Mouse (Mus musculus) intestine, postnatal 0 days (tissue): ENCODE data around the gene Gm4744. TPM values are rescaled to one million over a fixed set of nuclear protein-coding genes. Genes with fewer than 3 reads are reported as not detected.
"Not testable (repeated sequence)": the region's sequence is repeated elsewhere in the genome, so short reads cannot be mapped to it uniquely, and the experiment has no call there.

Experiments
- ATAC-seq: fragments of 200-750 bp; cut with Nextera tagmentation; 2 replicates; pipeline ENCODE4 v1.8.0; 2017; ENCODE audit warnings: mild to moderate bottlenecking, moderate TSS enrichment, moderate library complexity
- H3K27ac ChIP-seq: fragments of 300-500 bp; sonication (generic); 2 replicates; pipeline ENCODE4 v1.5.1; 2014; ENCODE audit warnings: mild to moderate bottlenecking, low read depth, low read length, moderate library complexity
- H3K27me3 ChIP-seq: fragments of 300-500 bp; sonication (generic); replicated peaks from 2 replicates; pipeline ENCODE4 v1.6.1; 2014; ENCODE audit warnings: low read length, mixed read lengths; ENCODE audit not compliant: control insufficient read depth, insufficient read depth
- H3K36me3 ChIP-seq: fragments of 300-500 bp; sonication (generic); 2 replicates; pipeline ENCODE4 v1.6.1; 2014; ENCODE audit warnings: mild to moderate bottlenecking, moderate library complexity; ENCODE audit not compliant: control insufficient read depth, insufficient read depth
- H3K4me1 ChIP-seq: fragments of 300-500 bp; sonication (generic); replicated peaks from 2 replicates; pipeline ENCODE4 v1.6.1; 2014; ENCODE audit warnings: antibody characterized with exemption, low read length, mixed read lengths; ENCODE audit not compliant: control insufficient read depth, insufficient read depth
- H3K4me2 ChIP-seq: fragments of 300-500 bp; sonication (generic); replicated peaks from 2 replicates; pipeline ENCODE4 v1.6.1; 2014; ENCODE audit warnings: low read depth, mild to moderate bottlenecking, moderate library complexity
- H3K4me3 ChIP-seq: fragments of 300-500 bp; sonication (generic); 2 replicates; pipeline ENCODE4 v1.5.1; 2014; ENCODE audit warnings: low read depth, low read length
- H3K9ac ChIP-seq: fragments of 300-500 bp; sonication (generic); 2 replicates; pipeline ENCODE4 v1.6.1; 2014; ENCODE audit warnings: mild to moderate bottlenecking, low read depth, low read length
- H3K9me3 ChIP-seq: fragments of 300-500 bp; sonication (generic); 2 replicates; pipeline ENCODE4 v1.6.1; 2016; ENCODE audit warnings: mixed run types; ENCODE audit not compliant: control insufficient read depth
- CTCF ChIP-seq: sonication (generic); IDR thresholded peaks from 2 replicates; pipeline ENCODE4 v1.5.1; 2016; ENCODE audit warnings: low read depth, mild to moderate bottlenecking, control low read depth, antibody characterized with exemption, moderate library complexity
- WGBS: fragments of 180-500 bp; shearing (Covaris S2); extraction: QIAGEN DNeasy Blood & Tissue Kit; methylation state at CpG from one replicate; pipeline ENCODE4 v1.1.7; 2014; 5-methylcytosine and 5-hydroxymethylcytosine counted together
- polyA plus RNA-seq: library from polyadenylated mRNA; unstranded; fragments of >200 nt; fragmentation: Nextera tagmentation; extraction: Ambion mirVana; gene quantifications from 2 replicates; pipeline ENCODE4 v1.2.1, GENCODE M21; 2015

Gene Gm4744
- 0.20 and 0.26 TPM in 2 replicates for polyA plus RNA-seq

DNA sequence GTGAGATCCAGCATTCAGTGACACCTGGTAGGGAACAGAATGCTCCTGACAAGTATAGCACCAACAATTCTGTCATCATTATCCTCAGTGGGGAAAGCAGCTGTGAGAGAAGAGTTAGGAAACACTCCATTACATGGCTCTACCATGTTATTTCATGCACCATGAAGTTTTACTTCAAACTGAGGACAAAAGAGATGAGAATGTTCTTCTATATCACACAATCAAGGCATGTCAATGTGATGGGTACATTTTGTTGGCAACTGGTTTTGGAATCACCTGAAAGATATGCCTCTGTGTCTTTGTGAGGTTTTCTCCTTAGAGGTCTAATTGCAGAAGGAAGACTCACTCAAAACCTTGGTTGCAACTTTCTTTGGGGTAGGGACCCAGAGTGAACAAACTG lies at the start of gene Gm4744:
Gene Gm4744, minus strand, starts transcription at position 101 of the 400 bp plus-strand sequence.
- H3K27me3 ChIP-seq = no peaks in the 10 kb centered on the region
- no peak within 1 kb of the TSS for H3K27ac ChIP-seq
- ATAC-seq = no peak
- no peak for TF ChIP-seq CTCF
- H3K4me2 ChIP-seq = no peak within 1 kb of the TSS
- H3K4me3 ChIP-seq = no peak within 1 kb of the TSS
- no peaks in the 10 kb centered on the region for H3K4me1 ChIP-seq
- H3K36me3 ChIP-seq = no peaks in the 10 kb centered on the region
- no peak within 1 kb of the TSS for H3K9ac ChIP-seq
- no peaks in the 10 kb centered on the region for H3K9me3 ChIP-seq

DNA sequence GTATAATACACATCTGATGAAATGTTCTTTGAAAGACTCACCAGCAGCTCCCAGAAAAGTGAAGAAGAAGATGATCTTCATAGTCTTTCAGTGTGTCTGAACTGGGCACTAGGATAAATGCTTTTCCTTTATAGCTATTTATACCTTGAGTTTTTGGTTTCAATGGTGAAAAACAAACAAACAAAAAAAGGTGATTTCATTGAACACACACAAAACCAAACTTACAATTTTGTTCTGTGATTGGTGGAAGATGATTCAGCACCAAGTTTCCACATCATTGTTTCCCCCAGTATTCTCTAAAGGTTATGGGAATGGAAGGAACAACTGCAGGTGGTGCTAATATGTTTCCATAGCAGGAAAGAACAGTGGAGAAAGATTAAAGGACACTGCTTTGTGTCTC lies 47.7 kb upstream of the Gm4744 start, which contains the start of gene Gm2663:
Gene Gm2663, minus strand, starts transcription at position 101 of the 400 bp plus-strand sequence.
- H3K36me3 ChIP-seq, H3K9me3 ChIP-seq, H3K27ac ChIP-seq, ATAC-seq, H3K4me2 ChIP-seq, H3K4me1 ChIP-seq, H3K27me3 ChIP-seq, H3K4me3 ChIP-seq, H3K9ac ChIP-seq: not testable (repeated sequence)

DNA sequence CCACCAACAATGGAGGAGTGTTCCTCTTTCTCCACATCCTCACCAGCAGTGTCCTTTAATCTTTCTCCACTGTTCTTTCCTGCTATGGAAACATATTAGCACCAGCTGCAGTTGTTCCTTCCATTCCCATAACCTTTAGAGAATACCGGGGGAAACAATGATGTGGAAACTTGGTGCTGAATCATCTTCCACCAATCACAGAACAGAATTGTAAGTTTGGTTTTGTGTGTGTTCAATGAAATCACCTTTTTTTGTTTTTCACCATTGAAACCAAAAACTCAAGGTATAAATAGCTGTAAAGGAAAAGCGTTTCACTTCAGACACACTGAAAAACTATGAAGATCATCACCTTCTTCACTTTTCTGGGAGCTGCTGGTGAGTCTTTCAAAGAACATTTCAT lies 12.8 kb upstream of the Gm4744 start, which contains the start of gene 1810009J06Rik:
Gene 1810009J06Rik, plus strand, starts transcription at position 301 of the 400 bp plus-strand sequence.
- WGBS = 89% methylated on average over 2 of the region's 2 CpGs
- not testable (repeated sequence) for H3K27me3 ChIP-seq, H3K4me3 ChIP-seq, H3K4me1 ChIP-seq, H3K36me3 ChIP-seq, ATAC-seq, H3K4me2 ChIP-seq, H3K9me3 ChIP-seq, H3K27ac ChIP-seq, H3K9ac ChIP-seq

DNA sequence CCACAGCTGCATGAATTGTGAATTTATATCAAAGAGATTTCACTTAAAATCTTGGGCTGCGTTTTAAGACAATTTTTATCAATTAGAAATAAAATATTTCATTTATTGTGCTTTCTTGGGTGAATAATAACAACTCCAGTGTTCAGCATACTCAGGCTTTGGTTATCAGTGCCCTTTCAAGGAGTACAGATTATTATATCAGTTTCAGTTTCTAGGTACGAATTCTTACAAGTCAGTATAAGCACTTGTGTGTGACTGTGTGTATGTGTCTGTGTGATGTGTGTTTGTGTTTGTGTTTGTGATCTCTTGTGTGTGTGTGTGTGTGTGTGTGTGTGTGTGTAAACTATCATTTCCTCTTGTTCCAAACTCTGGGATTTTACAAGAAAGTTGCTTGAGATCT lies 2.0 kb upstream of the Gm4744 start:
- WGBS = 41% methylated on average over 2 of the region's 2 CpGs
- ATAC-seq = peak; percentile 57; the same call in 1 of the 2 replicates
- no peaks in the 10 kb centered on the region for H3K27me3 ChIP-seq
- H3K36me3 ChIP-seq = no peaks in the 10 kb centered on the region
- no peak overlapping the region for H3K27ac ChIP-seq
- no peak overlapping the region for H3K4me3 ChIP-seq
- no peak for TF ChIP-seq CTCF
- no peaks in the 10 kb centered on the region for H3K4me1 ChIP-seq
- peak overlapping the region; percentile 33; the same call in 1 of the 2 replicates for H3K4me2 ChIP-seq
- no peaks in the 10 kb centered on the region for H3K9me3 ChIP-seq
- no peak overlapping the region for H3K9ac ChIP-seq

DNA sequence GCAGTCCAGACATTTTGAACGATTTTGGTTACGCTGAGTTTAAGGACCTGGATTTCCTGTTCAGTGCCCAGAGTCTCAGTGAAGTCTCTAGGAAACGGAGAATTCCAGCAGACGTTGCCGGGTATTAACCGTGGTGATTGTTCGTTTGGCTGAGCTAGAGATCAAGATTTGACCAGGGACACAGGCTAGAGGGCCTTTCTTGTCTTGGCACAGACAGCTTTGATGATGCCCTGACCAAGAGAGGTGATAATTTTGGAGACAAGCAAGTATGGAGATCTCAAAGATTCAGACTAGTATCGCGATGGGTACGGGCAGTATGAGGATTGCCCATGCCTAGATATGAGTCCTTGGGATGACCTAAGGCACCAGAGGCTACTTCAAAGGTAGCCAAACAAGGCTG lies 11.2 kb downstream of the Gm4744 start, which contains the start of gene 1700074P13Rik:
Gene 1700074P13Rik, minus strand, starts transcription at position 101 of the 400 bp plus-strand sequence.
- Histone ChIP-seq H3K4me2 (no peak within 1 kb of the TSS), H3K27me3 (no peaks in the 10 kb centered on the region), H3K27ac (no peak within 1 kb of the TSS), H3K9me3 (no peaks in the 10 kb centered on the region), H3K4me3 (no peak within 1 kb of the TSS), H3K36me3 (no peaks in the 10 kb centered on the region), H3K4me1 (no peaks in the 10 kb centered on the region), H3K9ac (no peak within 1 kb of the TSS)
- WGBS = 92% methylated on average over 10 of the region's 10 CpGs
- TF ChIP-seq CTCF = no peak
- no peak for ATAC-seq

DNA sequence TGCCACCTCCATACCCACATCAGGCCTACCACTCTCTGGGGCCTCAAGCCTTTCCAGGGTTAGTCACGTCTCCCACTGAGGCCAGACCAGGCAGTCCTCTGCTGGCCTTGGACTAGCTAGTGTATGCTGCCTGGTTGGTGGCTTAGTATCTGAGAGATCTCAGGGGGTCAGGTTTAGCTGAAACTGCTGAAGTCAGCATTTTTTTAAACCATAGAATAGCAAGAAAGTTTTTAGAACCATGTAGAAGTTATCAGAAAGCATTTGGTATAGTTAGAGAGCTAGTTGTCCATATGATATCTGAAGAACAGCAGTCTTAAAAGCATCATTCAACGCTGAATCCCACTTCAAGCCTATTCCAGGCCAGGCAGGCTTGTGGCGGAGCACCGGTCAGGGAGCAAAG lies 31.7 kb downstream of the Gm4744 start:
- Histone ChIP-seq H3K4me2 (no peak overlapping the region), H3K4me1 (no peaks in the 10 kb centered on the region)

DNA sequence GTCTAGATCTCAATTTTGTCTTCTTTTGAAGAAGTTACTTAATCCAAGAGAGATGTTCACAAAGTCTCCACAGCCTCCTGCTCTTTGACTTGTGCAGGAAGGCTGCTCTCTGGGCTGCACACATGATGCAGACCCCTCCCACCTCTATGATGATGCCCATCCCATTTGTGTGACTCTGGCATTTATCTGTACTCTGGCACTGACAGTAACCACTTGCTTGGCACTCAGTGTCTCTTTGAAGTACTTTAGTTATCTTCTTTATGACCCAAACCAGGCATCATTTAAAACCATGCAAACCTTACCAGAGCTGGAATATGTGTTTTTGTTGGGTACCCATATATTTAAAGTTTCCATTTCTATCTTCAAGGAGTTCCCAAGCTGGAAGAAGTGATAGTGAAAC lies 51.4 kb downstream of the Gm4744 start, which contains the start of gene Prss58:
Gene Prss58, minus strand, starts transcription at position 101 of the 400 bp plus-strand sequence.
- no peaks in the 10 kb centered on the region for H3K27me3 ChIP-seq
- no peaks in the 10 kb centered on the region for H3K36me3 ChIP-seq
- H3K4me2 ChIP-seq = no peak within 1 kb of the TSS
- H3K9ac ChIP-seq = no peak within 1 kb of the TSS
- no peak for TF ChIP-seq CTCF
- no peak within 1 kb of the TSS for H3K4me3 ChIP-seq
- no peak for ATAC-seq
- H3K4me1 ChIP-seq = no peaks in the 10 kb centered on the region
- H3K9me3 ChIP-seq = no peaks in the 10 kb centered on the region
- no peak within 1 kb of the TSS for H3K27ac ChIP-seq

More for the DNA sequence above, 31.7 kb downstream of the Gm4744 start:
- H3K27ac ChIP-seq = no peak overlapping the region
- no peak overlapping the region for H3K9ac ChIP-seq
- H3K36me3 ChIP-seq = no peaks in the 10 kb centered on the region
- WGBS = 79% methylated on average over 4 of the region's 4 CpGs
- ATAC-seq = no peak
- H3K9me3 ChIP-seq = no peaks in the 10 kb centered on the region
- no peaks in the 10 kb centered on the region for H3K27me3 ChIP-seq
- TF ChIP-seq CTCF = no peak
- no peak overlapping the region for H3K4me3 ChIP-seq

Other genes with a start within 250 kb of the Gm4744 start
- gene Moxd2, start 64.4 kb downstream of the Gm4744 start, polyA plus RNA-seq = not detected in 2 replicates
- gene Prss58, start 51.5 kb downstream of the Gm4744 start, polyA plus RNA-seq = not detected in 2 replicates
- not detected in 2 replicates for gene 1700074P13Rik, start 11.3 kb downstream of the Gm4744 start, polyA plus RNA-seq
- 2.3 and 2.5 TPM in 2 replicates for gene 1810009J06Rik, start 12.9 kb upstream of the Gm4744 start, polyA plus RNA-seq
- gene Gm2663, start 47.6 kb upstream of the Gm4744 start, polyA plus RNA-seq = 0.93 and 2.5 TPM in 2 replicates
- gene 2210010C04Rik, start 83.6 kb upstream of the Gm4744 start, polyA plus RNA-seq = 2.2 and 5.2 TPM in 2 replicates